Mouse (Mus musculus): ENCODE data around the gene Lin54. TPM values are rescaled to one million over a fixed set of nuclear protein-coding genes. Genes with fewer than 3 reads are reported as not detected.

Gene Lin54
- polyA plus RNA-seq, 1 experiment from 2014 or later, result 22.0 TPM

DNA sequence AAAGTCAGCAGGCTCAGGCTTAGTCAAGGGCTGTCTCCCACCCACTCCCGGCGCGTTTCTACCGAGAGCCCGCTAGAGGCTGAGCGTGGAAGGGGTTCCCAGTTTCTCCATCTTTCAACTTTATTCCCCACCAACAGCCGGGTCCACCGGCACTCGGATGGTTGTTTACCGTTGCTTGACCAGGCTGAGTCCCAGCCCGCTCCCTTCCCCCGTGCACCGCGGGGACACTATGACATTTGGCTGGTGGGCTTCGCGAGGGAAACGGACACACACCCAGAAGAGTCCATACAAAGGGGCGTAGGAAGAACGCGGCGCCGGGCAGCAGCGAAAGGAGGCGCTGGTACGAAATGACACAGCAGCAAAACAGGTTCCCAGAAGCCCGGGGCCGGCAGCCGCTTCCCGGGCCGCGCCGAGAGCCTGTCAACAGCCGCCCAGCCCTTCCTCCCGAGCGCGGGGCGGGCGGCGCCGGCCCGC lies 571 bp downstream of the Lin54 start:
- no peaks in the 10 kb centered on the region for H3K27me3 ChIP-seq (ENCODE audit: control insufficient read depth, insufficient read depth, low read length)
- no peaks in the 10 kb centered on the region; the same call in 1 of the 2 replicates for H3K4me1 ChIP-seq (replicated peaks; ENCODE audit: control insufficient read depth, insufficient read depth, low read length)
- H3K36me3 ChIP-seq (ENCODE audit: control insufficient read depth, insufficient read depth, low read length), result no peaks in the 10 kb centered on the region
- DNase-seq (ENCODE audit: low spot score), result peak; percentile 80
- H3K4me3 ChIP-seq (ENCODE audit: low read depth, low read length), result peak overlapping the region; percentile 79
- H3K27ac ChIP-seq (ENCODE audit: low read depth, low read length), result peak overlapping the region; percentile 64
- peak overlapping the region; percentile 74 for H3K9ac ChIP-seq (ENCODE audit: low read length)
- H3K4me2 ChIP-seq (ENCODE audit: low read depth, low read length, severe bottlenecking), result peak overlapping the region; percentile 92
- no peaks in the 10 kb centered on the region for H3K9me3 ChIP-seq (ENCODE audit: control insufficient read depth, low read length)
- ATAC-seq (replicated peaks; ENCODE audit: low FRiP score), result peak; percentile 19
- under 1% methylated on average over 31 of the region's 41 CpGs for WGBS

DNA sequence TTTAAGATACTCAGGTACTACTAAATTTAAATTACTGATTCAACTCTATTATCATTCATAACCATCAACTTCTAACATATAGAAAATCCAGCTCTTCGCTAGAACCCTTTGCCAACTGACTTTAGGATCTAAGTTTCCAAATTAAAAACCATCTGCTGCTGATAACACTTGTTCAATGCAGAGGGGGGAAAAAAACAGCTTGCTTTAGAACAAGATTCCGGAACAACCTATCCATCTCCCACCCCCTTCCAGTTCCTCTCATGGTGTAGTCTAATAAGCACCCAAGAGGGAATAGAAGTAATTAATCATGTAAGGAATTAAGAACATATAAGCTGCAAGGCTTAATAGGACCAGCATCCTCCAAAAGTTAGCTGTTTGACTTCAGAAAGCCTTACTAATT lies 1.2 kb downstream of the Lin54 start:
- Histone ChIP-seq H3K9me3 (ENCODE audit: control insufficient read depth, low read length) (no peaks in the 10 kb centered on the region), H3K27ac (ENCODE audit: low read depth, low read length) (0 out of 2 replicates have a peak overlapping the region, but pooled peaks have one; percentile 64), H3K4me2 (ENCODE audit: low read depth, low read length, severe bottlenecking) (peak overlapping the region; percentile 92), H3K36me3 (ENCODE audit: control insufficient read depth, insufficient read depth, low read length) (no peaks in the 10 kb centered on the region), H3K27me3 (ENCODE audit: control insufficient read depth, insufficient read depth, low read length) (no peaks in the 10 kb centered on the region), H3K4me3 (ENCODE audit: low read depth, low read length) (peak overlapping the region; percentile 79), H3K9ac (ENCODE audit: low read length) (peak overlapping the region; percentile 74), H3K4me1 (replicated peaks; ENCODE audit: control insufficient read depth, insufficient read depth, low read length) (no peaks in the 10 kb centered on the region; the same call in 1 of the 2 replicates)
- ATAC-seq (replicated peaks; ENCODE audit: low FRiP score), result no peak
- no peak for DNase-seq (ENCODE audit: low spot score)
- 31% methylated on average over 2 of the region's 2 CpGs for WGBS

DNA sequence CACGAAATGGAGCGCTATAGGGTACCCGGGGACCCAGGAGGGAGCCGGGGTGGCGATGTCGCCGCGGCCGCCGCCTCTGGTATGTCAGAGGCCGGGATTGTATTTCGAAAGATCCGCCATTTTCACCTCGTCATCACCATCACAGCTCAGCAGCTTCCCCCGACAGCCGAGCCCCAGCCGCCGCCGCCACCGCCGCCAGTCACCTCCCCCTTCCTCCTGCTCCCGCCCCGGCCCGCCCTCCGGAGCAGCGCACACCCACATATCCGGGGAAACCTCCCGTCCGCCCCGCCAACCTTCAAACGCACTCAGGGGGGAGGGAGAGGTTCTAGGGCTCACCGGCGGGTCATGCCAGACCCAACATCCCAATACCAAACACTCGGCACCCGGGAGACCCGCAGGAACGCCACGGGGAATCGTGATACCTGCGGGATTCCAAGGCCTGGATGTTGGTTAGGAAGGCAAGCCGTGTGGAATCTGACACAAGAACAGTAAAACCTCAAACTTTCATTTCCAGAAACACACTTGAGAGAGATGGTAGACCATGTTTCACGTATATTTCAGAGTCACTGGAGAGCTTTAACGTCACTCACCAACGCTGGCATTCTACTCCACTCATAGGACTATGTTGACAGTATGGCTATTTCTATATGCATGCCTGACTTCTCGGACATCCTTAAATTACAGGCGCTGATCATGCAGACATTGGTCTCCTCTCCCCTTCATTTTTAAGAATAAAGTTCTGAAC lies 1.8 kb downstream of the Lin54 start:
- H3K27me3 ChIP-seq (ENCODE audit: control insufficient read depth, insufficient read depth, low read length), result no peaks in the 10 kb centered on the region
- H3K4me1 ChIP-seq (replicated peaks; ENCODE audit: control insufficient read depth, insufficient read depth, low read length), result no peaks in the 10 kb centered on the region; the same call in 1 of the 2 replicates
- H3K4me3 ChIP-seq (ENCODE audit: low read depth, low read length), result peak overlapping the region; percentile 79
- peak overlapping the region; percentile 92 for H3K4me2 ChIP-seq (ENCODE audit: low read depth, low read length, severe bottlenecking)
- H3K36me3 ChIP-seq (ENCODE audit: control insufficient read depth, insufficient read depth, low read length), result no peaks in the 10 kb centered on the region
- H3K9ac ChIP-seq (ENCODE audit: low read length), result peak overlapping the region; percentile 79
- ATAC-seq (replicated peaks; ENCODE audit: low FRiP score) (peak; percentile 55), DNase-seq (ENCODE audit: low spot score) (peak; percentile 89)
- H3K9me3 ChIP-seq (ENCODE audit: control insufficient read depth, low read length), result no peaks in the 10 kb centered on the region
- peak overlapping the region; percentile 39; the same call in 1 of the 2 replicates for H3K27ac ChIP-seq (ENCODE audit: low read depth, low read length)
- WGBS, result 2% methylated on average over 38 of the region's 46 CpGs

DNA sequence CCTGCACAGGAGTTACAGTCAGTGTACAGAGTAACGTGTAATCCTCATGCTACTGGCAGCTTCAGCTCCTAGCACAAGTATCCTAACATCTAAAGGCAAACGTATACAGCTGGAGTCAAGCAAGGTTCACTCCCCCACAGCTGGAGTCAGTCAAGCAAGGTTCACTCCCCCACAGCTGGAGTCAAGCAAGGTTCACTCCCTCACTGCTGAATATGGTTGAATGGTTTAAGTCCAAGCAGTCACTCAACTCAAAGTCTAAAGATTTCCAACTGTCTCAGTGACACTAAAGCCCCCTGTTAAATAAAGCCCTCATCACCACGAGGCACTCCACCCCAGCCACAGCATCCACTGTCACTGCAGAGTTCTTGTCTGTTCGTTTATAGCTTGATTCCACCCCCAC lies 8.7 kb downstream of the Lin54 start:
- 63% methylated on average over 4 of the region's 4 CpGs for WGBS
- no peak for ATAC-seq (replicated peaks; ENCODE audit: low FRiP score)
- no peak overlapping the region for H3K9ac ChIP-seq (ENCODE audit: low read length)

DNA sequence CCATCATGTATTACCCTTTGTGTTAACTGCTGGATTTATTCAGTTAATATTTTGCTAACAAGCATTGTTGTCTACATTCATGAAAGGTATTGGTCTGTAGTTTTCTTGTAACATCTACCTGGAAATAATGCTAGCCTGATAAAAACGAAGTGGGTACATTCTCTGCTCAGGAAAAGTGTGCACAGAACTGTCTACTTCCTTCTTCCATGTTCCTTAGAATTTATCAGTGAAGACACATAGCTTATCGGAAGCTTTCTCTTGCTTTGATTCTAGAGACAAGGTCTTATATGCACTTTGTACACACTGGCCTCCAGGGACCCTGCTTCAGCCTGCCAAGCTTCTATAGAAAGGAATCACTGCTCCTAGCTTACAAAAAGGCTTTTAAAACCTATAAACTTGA lies 11.1 kb downstream of the Lin54 start:
- Histone ChIP-seq H3K9ac (ENCODE audit: low read length) (no peak overlapping the region), H3K9me3 (ENCODE audit: control insufficient read depth, low read length) (no peaks in the 10 kb centered on the region), H3K4me2 (ENCODE audit: low read depth, low read length, severe bottlenecking) (no peak overlapping the region), H3K4me1 (replicated peaks; ENCODE audit: control insufficient read depth, insufficient read depth, low read length) (no peaks in the 10 kb centered on the region), H3K27me3 (ENCODE audit: control insufficient read depth, insufficient read depth, low read length) (no peaks in the 10 kb centered on the region), H3K36me3 (ENCODE audit: control insufficient read depth, insufficient read depth, low read length) (no peaks in the 10 kb centered on the region), H3K4me3 (ENCODE audit: low read depth, low read length) (no peak overlapping the region), H3K27ac (ENCODE audit: low read depth, low read length) (no peak overlapping the region)
- no peak for DNase-seq (ENCODE audit: low spot score)
- WGBS, result 97% methylated on average over 2 of the region's 2 CpGs
- no peak for ATAC-seq (replicated peaks; ENCODE audit: low FRiP score)

More for the DNA sequence above, 8.7 kb downstream of the Lin54 start:
- Histone ChIP-seq H3K4me3 (ENCODE audit: low read depth, low read length) (no peak overlapping the region), H3K27me3 (ENCODE audit: control insufficient read depth, insufficient read depth, low read length) (no peaks in the 10 kb centered on the region), H3K4me2 (ENCODE audit: low read depth, low read length, severe bottlenecking) (no peak overlapping the region), H3K9me3 (ENCODE audit: control insufficient read depth, low read length) (no peaks in the 10 kb centered on the region), H3K4me1 (replicated peaks; ENCODE audit: control insufficient read depth, insufficient read depth, low read length) (no peaks in the 10 kb centered on the region), H3K36me3 (ENCODE audit: control insufficient read depth, insufficient read depth, low read length) (no peaks in the 10 kb centered on the region), H3K27ac (ENCODE audit: low read depth, low read length) (no peak overlapping the region)
- no peak for DNase-seq (ENCODE audit: low spot score)

DNA sequence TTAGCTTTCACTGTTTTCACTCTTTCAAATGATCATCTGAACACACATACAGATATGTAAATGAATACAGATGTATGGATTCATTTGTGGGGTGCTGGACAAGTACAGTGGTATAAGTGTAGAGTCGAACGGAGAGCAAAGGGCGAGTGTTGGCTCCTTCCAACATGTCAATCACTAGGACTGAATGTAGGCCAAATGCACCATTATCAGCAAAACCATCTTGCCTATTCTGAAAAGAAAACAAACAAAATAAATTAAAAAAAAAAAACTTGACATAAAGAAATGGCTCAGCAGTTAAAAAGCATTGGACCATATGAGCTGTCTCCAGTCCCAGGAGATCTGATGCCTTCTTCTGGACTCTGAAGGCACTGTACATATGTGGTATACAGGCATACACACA lies 12.2 kb downstream of the Lin54 start:
- ATAC-seq (replicated peaks; ENCODE audit: low FRiP score), result no peak
- no peaks in the 10 kb centered on the region for H3K9me3 ChIP-seq (ENCODE audit: control insufficient read depth, low read length)
- H3K36me3 ChIP-seq (ENCODE audit: control insufficient read depth, insufficient read depth, low read length), result no peaks in the 10 kb centered on the region; the same call in 1 of the 2 replicates
- H3K9ac ChIP-seq (ENCODE audit: low read length), result no peak overlapping the region
- no peaks in the 10 kb centered on the region for H3K4me1 ChIP-seq (replicated peaks; ENCODE audit: control insufficient read depth, insufficient read depth, low read length)
- no peak for DNase-seq (ENCODE audit: low spot score)
- 92% methylated on average over 3 of the region's 3 CpGs for WGBS
- no peak overlapping the region for H3K27ac ChIP-seq (ENCODE audit: low read depth, low read length)
- no peak overlapping the region for H3K4me3 ChIP-seq (ENCODE audit: low read depth, low read length)
- no peaks in the 10 kb centered on the region for H3K27me3 ChIP-seq (ENCODE audit: control insufficient read depth, insufficient read depth, low read length)
- H3K4me2 ChIP-seq (ENCODE audit: low read depth, low read length, severe bottlenecking), result no peak overlapping the region

DNA sequence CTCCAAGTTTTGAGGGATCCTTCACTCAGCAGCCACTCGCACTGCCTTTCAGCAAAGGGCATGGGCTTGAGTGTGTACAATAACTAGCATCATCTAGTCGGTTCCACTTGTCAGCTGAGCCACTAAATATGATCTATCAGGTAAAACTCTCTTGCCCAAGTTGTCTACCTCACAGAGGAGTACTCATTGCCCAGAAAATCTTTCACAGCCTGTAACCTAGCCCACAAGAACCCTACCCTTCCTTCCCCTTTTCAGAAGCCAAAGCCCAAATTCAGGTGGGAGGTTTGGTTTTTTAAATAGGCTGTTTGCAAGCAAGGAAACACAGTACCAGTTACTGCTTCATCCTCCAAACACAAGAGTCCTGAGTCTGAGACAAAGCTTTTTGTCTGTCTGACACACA lies 13.3 kb downstream of the Lin54 start:
- DNase-seq (ENCODE audit: low spot score) (no peak), ATAC-seq (replicated peaks; ENCODE audit: low FRiP score) (no peak)
- Histone ChIP-seq H3K4me1 (replicated peaks; ENCODE audit: control insufficient read depth, insufficient read depth, low read length) (no peaks in the 10 kb centered on the region), H3K27me3 (ENCODE audit: control insufficient read depth, insufficient read depth, low read length) (no peaks in the 10 kb centered on the region), H3K36me3 (ENCODE audit: control insufficient read depth, insufficient read depth, low read length) (no peaks in the 10 kb centered on the region; the same call in 1 of the 2 replicates), H3K4me3 (ENCODE audit: low read depth, low read length) (no peak overlapping the region), H3K4me2 (ENCODE audit: low read depth, low read length, severe bottlenecking) (no peak overlapping the region), H3K9ac (ENCODE audit: low read length) (no peak overlapping the region), H3K9me3 (ENCODE audit: control insufficient read depth, low read length) (no peaks in the 10 kb centered on the region), H3K27ac (ENCODE audit: low read depth, low read length) (no peak overlapping the region)
- 93% methylated on average over 2 of the region's 2 CpGs for WGBS

DNA sequence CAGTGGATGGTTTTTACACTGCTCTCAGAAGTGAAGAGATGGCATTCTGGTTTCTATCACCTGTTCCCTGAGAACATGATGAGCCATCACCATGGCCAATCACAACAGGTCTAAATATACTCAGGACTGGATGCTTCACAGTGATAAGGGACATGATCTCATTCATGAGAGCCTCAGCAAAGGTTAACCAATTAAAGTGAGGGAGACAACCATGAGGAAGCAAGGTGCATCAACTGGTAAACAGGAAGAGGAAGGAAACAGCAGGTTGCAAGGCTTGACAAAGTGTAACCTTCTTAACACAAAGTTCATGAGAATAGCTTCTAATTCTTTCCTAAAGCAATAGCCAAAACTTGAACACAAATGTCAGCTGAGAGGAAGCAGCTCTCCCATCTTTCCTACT lies 16.9 kb downstream of the Lin54 start:
- no peak overlapping the region for H3K27ac ChIP-seq (ENCODE audit: low read depth, low read length)
- H3K36me3 ChIP-seq (ENCODE audit: control insufficient read depth, insufficient read depth, low read length), result no peaks in the 10 kb centered on the region; the same call in 1 of the 2 replicates
- no peaks in the 10 kb centered on the region for H3K27me3 ChIP-seq (ENCODE audit: control insufficient read depth, insufficient read depth, low read length)
- H3K4me3 ChIP-seq (ENCODE audit: low read depth, low read length), result no peak overlapping the region
- ATAC-seq (replicated peaks; ENCODE audit: low FRiP score) (no peak), DNase-seq (ENCODE audit: low spot score) (no peak)
- no peak overlapping the region for H3K4me2 ChIP-seq (ENCODE audit: low read depth, low read length, severe bottlenecking)
- H3K9me3 ChIP-seq (ENCODE audit: control insufficient read depth, low read length), result no peaks in the 10 kb centered on the region
- H3K9ac ChIP-seq (ENCODE audit: low read length), result no peak overlapping the region
- no peaks in the 10 kb centered on the region for H3K4me1 ChIP-seq (replicated peaks; ENCODE audit: control insufficient read depth, insufficient read depth, low read length)

DNA sequence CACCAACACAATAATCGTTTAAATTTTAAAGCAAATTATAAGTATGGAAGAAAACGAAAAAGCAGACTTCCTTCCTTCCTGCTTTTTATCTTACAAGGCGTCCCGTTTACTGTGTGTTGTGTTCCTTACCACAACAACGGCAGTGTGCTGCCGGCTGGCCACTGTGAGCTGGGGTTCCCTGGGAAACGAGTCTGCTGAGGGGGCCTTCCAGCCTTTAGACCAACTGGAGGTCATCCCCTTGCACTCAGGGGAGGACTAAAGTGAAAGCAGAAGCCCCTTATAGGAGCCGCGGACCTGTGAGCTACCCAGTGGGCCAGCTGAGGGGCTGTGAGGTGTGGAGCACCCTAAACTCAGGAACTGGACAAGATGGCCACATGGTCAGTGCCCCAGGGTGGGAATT lies 22.8 kb downstream of the Lin54 start:
- Histone ChIP-seq H3K9me3 (ENCODE audit: control insufficient read depth, low read length) (no peaks in the 10 kb centered on the region), H3K36me3 (ENCODE audit: control insufficient read depth, insufficient read depth, low read length) (no peaks in the 10 kb centered on the region; the same call in 1 of the 2 replicates), H3K27ac (ENCODE audit: low read depth, low read length) (no peak overlapping the region), H3K4me2 (ENCODE audit: low read depth, low read length, severe bottlenecking) (no peak overlapping the region), H3K4me3 (ENCODE audit: low read depth, low read length) (no peak overlapping the region), H3K9ac (ENCODE audit: low read length) (no peak overlapping the region), H3K27me3 (ENCODE audit: control insufficient read depth, insufficient read depth, low read length) (no peaks in the 10 kb centered on the region), H3K4me1 (replicated peaks; ENCODE audit: control insufficient read depth, insufficient read depth, low read length) (no peaks in the 10 kb centered on the region)
- ATAC-seq (replicated peaks; ENCODE audit: low FRiP score) (no peak), DNase-seq (ENCODE audit: low spot score) (no peak)
- 92% methylated on average over 9 of the region's 9 CpGs for WGBS

All from forebrain, embryonic 11.5 days (tissue).